Mouse (Mus musculus) midbrain, embryonic 15.5 days (tissue): ENCODE results near the gene Zbtb49. TPM values are rescaled to one million over a fixed set of nuclear protein-coding genes. Genes with fewer than 3 reads are reported as not detected.

ENCODE experiments used
- ATAC-seq: fragments of 200-750 bp; cut with Nextera tagmentation; replicated peaks from 2 replicates; pipeline ENCODE4 v1.8.0; 2017; ENCODE audit warnings: moderate TSS enrichment
- H3K27ac ChIP-seq: fragments of 300-500 bp; sonication (generic); 2 replicates; pipeline ENCODE4 v1.5.1; 2015; ENCODE audit warnings: mild to moderate bottlenecking, inconsistent platforms
- H3K27me3 ChIP-seq: fragments of 300-500 bp; sonication (generic); replicated peaks from 2 replicates; pipeline ENCODE4 v1.6.1; 2015; ENCODE audit warnings: inconsistent platforms
- H3K36me3 ChIP-seq: fragments of 300-500 bp; sonication (generic); replicated peaks from 2 replicates; pipeline ENCODE4 v1.6.1; 2015; ENCODE audit warnings: inconsistent platforms
- H3K4me1 ChIP-seq: fragments of 300-500 bp; sonication (generic); 2 replicates; pipeline ENCODE4 v1.6.1; 2015; ENCODE audit warnings: inconsistent platforms
- H3K4me2 ChIP-seq: fragments of 300-500 bp; sonication (generic); 2 replicates; pipeline ENCODE4 v1.6.1; 2015; ENCODE audit warnings: inconsistent platforms, mild to moderate bottlenecking, moderate library complexity
- H3K4me3 ChIP-seq: fragments of 300-500 bp; sonication (generic); 2 replicates; pipeline ENCODE4 v1.5.1; 2015; ENCODE audit warnings: mild to moderate bottlenecking, inconsistent platforms
- H3K9ac ChIP-seq: fragments of 300-500 bp; sonication (generic); 2 replicates; pipeline ENCODE4 v1.6.1; 2015; ENCODE audit warnings: mild to moderate bottlenecking, inconsistent platforms
- H3K9me3 ChIP-seq: fragments of 300-500 bp; sonication (generic); 2 replicates; pipeline ENCODE4 v1.6.1; 2016; ENCODE audit warnings: inconsistent platforms
- WGBS: fragments of 180-500 bp; shearing (Covaris S2); methylation state at CpG from one replicate; pipeline ENCODE4 v1.1.7; 2015; ENCODE audit warnings: mixed read lengths; 5-methylcytosine and 5-hydroxymethylcytosine counted together
- polyA plus RNA-seq: library from polyadenylated mRNA; unstranded; fragments of >200 nt; fragmentation: Nextera tagmentation; extraction: Ambion mirVana; gene quantifications from 2 replicates; pipeline ENCODE4 v1.2.1, GENCODE M21; 2015

Zbtb49 gene
- polyA plus RNA-seq, 1 experiment from 2014 or later: 24.9 TPM

- Histone ChIP-seq H3K4me1 (no peaks in the 10 kb centered on the region), H3K36me3 (no peaks in the 10 kb centered on the region), H3K4me3 (no peak overlapping the region), H3K27me3 (no peaks in the 10 kb centered on the region), H3K4me2 (no peak overlapping the region), H3K27ac (no peak overlapping the region), H3K9ac (no peak overlapping the region), H3K9me3 (no peaks in the 10 kb centered on the region)
- no peak for ATAC-seq
- WGBS: 91% methylated on average over 2 of the region's 2 CpGs
These were observed 33.3 kb downstream of the Zbtb49 start for GRCm38 (mm10) chr5:38187006-38187405.

GRCm38 (mm10) chr5:38184688-38185285 is 35.5 kb downstream of the Zbtb49 start:
- Histone ChIP-seq H3K27ac (no peak overlapping the region), H3K4me2 (no peak overlapping the region), H3K4me3 (no peak overlapping the region), H3K36me3 (no peaks in the 10 kb centered on the region), H3K9ac (no peak overlapping the region), H3K4me1 (no peaks in the 10 kb centered on the region), H3K9me3 (no peaks in the 10 kb centered on the region), H3K27me3 (no peaks in the 10 kb centered on the region)
- no peak for ATAC-seq
- WGBS: 88% methylated on average over 6 of the region's 6 CpGs

- H3K4me1 ChIP-seq: no peaks in the 10 kb centered on the region
- no peak overlapping the region for H3K27ac ChIP-seq
- no peak for ATAC-seq
- no peaks in the 10 kb centered on the region for H3K36me3 ChIP-seq
- no peak overlapping the region for H3K4me2 ChIP-seq
- H3K4me3 ChIP-seq: no peak overlapping the region
- 77% methylated on average over 16 of the region's 16 CpGs for WGBS
- no peaks in the 10 kb centered on the region for H3K27me3 ChIP-seq
- no peaks in the 10 kb centered on the region for H3K9me3 ChIP-seq
- H3K9ac ChIP-seq: no peak overlapping the region
These were observed 45.9 kb downstream of the Zbtb49 start for GRCm38 (mm10) chr5:38174256-38174912.

GRCm38 (mm10) chr5:38173766-38174165 is 46.5 kb downstream of the Zbtb49 start:
- Histone ChIP-seq H3K9ac (no peak overlapping the region), H3K36me3 (no peaks in the 10 kb centered on the region), H3K27me3 (no peaks in the 10 kb centered on the region), H3K4me1 (no peaks in the 10 kb centered on the region), H3K27ac (no peak overlapping the region), H3K4me2 (no peak overlapping the region), H3K4me3 (no peak overlapping the region), H3K9me3 (no peaks in the 10 kb centered on the region)
- no peak for ATAC-seq
- 63% methylated on average over 5 of the region's 5 CpGs for WGBS

- H3K4me2 ChIP-seq: no peak overlapping the region
- H3K27me3 ChIP-seq: no peaks in the 10 kb centered on the region
- no peaks in the 10 kb centered on the region for H3K4me1 ChIP-seq
- H3K4me3 ChIP-seq: no peak overlapping the region
- no peak overlapping the region for H3K9ac ChIP-seq
- 58% methylated on average over 11 of the region's 11 CpGs for WGBS
- H3K9me3 ChIP-seq: no peaks in the 10 kb centered on the region
- H3K36me3 ChIP-seq: no peaks in the 10 kb centered on the region
- no peak overlapping the region for H3K27ac ChIP-seq
- peak; percentile 56 for ATAC-seq
These were observed 51.8 kb downstream of the Zbtb49 start for GRCm38 (mm10) chr5:38168497-38168896.

GRCm38 (mm10) chr5:38159634-38160413 is 60.4 kb downstream of the Zbtb49 start, which contains the start of gene Nsg1:
Gene Nsg1 (minus strand): TSS chr5:38159907.
- 7% methylated on average over 35 of the region's 35 CpGs for WGBS
- H3K4me1 ChIP-seq: peaks cover 39% of the 10 kb centered on the region
- H3K4me3 ChIP-seq: peak within 1 kb of the TSS; percentile 95
- ATAC-seq: peak; percentile 34; the same call in 1 of the 2 replicates
- peaks cover 19% of the 10 kb centered on the region for H3K36me3 ChIP-seq
- H3K27me3 ChIP-seq: no peaks in the 10 kb centered on the region
- H3K9me3 ChIP-seq: no peaks in the 10 kb centered on the region
- H3K9ac ChIP-seq: peak within 1 kb of the TSS; percentile 100
- peak within 1 kb of the TSS; percentile 87 for H3K4me2 ChIP-seq
- peak within 1 kb of the TSS; percentile 99 for H3K27ac ChIP-seq

- ATAC-seq: peak; percentile 87
- Histone ChIP-seq H3K27ac (peak overlapping the region; percentile 99), H3K4me1 (peaks cover 46% of the 10 kb centered on the region), H3K9ac (peak overlapping the region; percentile 100), H3K36me3 (peaks cover 27% of the 10 kb centered on the region), H3K27me3 (no peaks in the 10 kb centered on the region), H3K9me3 (no peaks in the 10 kb centered on the region), H3K4me3 (peak overlapping the region; percentile 95), H3K4me2 (peak overlapping the region; percentile 87)
- WGBS: under 1% methylated on average over 79 of the region's 79 CpGs
These were observed 61.2 kb downstream of the Zbtb49 start for GRCm38 (mm10) chr5:38158947-38159633.

- 1% methylated on average over 17 of the region's 17 CpGs for WGBS
- peak; percentile 68 for ATAC-seq
- H3K27me3 ChIP-seq: no peaks in the 10 kb centered on the region
- no peaks in the 10 kb centered on the region for H3K9me3 ChIP-seq
- H3K9ac ChIP-seq: peak overlapping the region; percentile 100
- peak overlapping the region; percentile 95 for H3K4me3 ChIP-seq
- H3K27ac ChIP-seq: peak overlapping the region; percentile 99
- peaks cover 52% of the 10 kb centered on the region for H3K4me1 ChIP-seq
- peak overlapping the region; percentile 87 for H3K4me2 ChIP-seq
- H3K36me3 ChIP-seq: peaks cover 32% of the 10 kb centered on the region
These were observed 61.7 kb downstream of the Zbtb49 start for GRCm38 (mm10) chr5:38158501-38158946.

- Histone ChIP-seq H3K36me3 (peaks cover 39% of the 10 kb centered on the region), H3K4me3 (peak overlapping the region; percentile 95), H3K4me1 (peaks cover 62% of the 10 kb centered on the region), H3K9me3 (no peaks in the 10 kb centered on the region), H3K9ac (peak overlapping the region; percentile 100), H3K27ac (peak overlapping the region; percentile 99), H3K27me3 (no peaks in the 10 kb centered on the region), H3K4me2 (peak overlapping the region; percentile 87)
- WGBS: 32% methylated on average over 9 of the region's 9 CpGs
- no peak for ATAC-seq
These were observed 62.7 kb downstream of the Zbtb49 start for GRCm38 (mm10) chr5:38157481-38158020.

GRCm38 (mm10) chr5:38153636-38154035 is 66.6 kb downstream of the Zbtb49 start:
- WGBS: 85% methylated on average over 5 of the region's 5 CpGs
- Histone ChIP-seq H3K4me1 (peaks cover 78% of the 10 kb centered on the region), H3K4me3 (peak overlapping the region; percentile 1; the same call in 1 of the 2 replicates), H3K4me2 (peak overlapping the region; percentile 20), H3K27me3 (no peaks in the 10 kb centered on the region), H3K36me3 (peaks cover 62% of the 10 kb centered on the region), H3K9me3 (no peaks in the 10 kb centered on the region), H3K27ac (no peak overlapping the region; the same call in 1 of the 2 replicates), H3K9ac (peak overlapping the region; percentile 10; the same call in 1 of the 2 replicates)
- ATAC-seq: no peak

GRCm38 (mm10) chr5:38152201-38153108 is 67.8 kb downstream of the Zbtb49 start:
- Histone ChIP-seq H3K27me3 (no peaks in the 10 kb centered on the region), H3K4me1 (peaks cover 85% of the 10 kb centered on the region), H3K9me3 (no peaks in the 10 kb centered on the region), H3K36me3 (peaks cover 73% of the 10 kb centered on the region), H3K27ac (no peak overlapping the region), H3K4me3 (0 out of 2 replicates have a peak overlapping the region, but pooled peaks have one; percentile 1), H3K4me2 (peak overlapping the region; percentile 20), H3K9ac (peak overlapping the region; percentile 7; the same call in 1 of the 2 replicates)
- WGBS: 79% methylated on average over 10 of the region's 10 CpGs
- ATAC-seq: no peak
